Mouse (Mus musculus): ENCODE measurements around the gene Vps37c. TPM values are rescaled to one million over a fixed set of nuclear protein-coding genes. Genes with fewer than 3 reads are reported as not detected.
A peak's percentile ranks its signal among the peaks of the same experiment; 100 is the strongest.

The Vps37c gene
- polyA plus RNA-seq, 1 experiment = 29.0 TPM

GRCm38 (mm10) chr19:10708900-10709299, 20.4 kb downstream of the Vps37c start:
- 0 out of 2 replicates have a peak, but pooled peaks cover 2% of the 10 kb centered on the region for H3K4me1 ChIP-seq (ENCODE audit: control insufficient read depth, insufficient read depth, low read length)
- H3K4me3 ChIP-seq (ENCODE audit: control insufficient read depth, low read depth, low read length) = no peak overlapping the region
- H3K36me3 ChIP-seq (ENCODE audit: control insufficient read depth, insufficient read depth, low read length) = peaks cover 5% of the 10 kb centered on the region
- no peaks in the 10 kb centered on the region for H3K27me3 ChIP-seq (ENCODE audit: control insufficient read depth, insufficient read depth, low read length)
- no peak overlapping the region for H3K27ac ChIP-seq (ENCODE audit: control insufficient read depth, insufficient read depth, low read depth, low read length)
- TF ChIP-seq CTCF (IDR thresholded peaks at IDR 0.05; ENCODE audit: control insufficient read depth, insufficient read depth, insufficient replicate concordance, low read depth, low read length) = no peak
- TF ChIP-seq POLR2A (IDR thresholded peaks at IDR 0.05; ENCODE audit: control insufficient read depth, low read depth, low read length) = no peak

- Histone ChIP-seq H3K27me3 (ENCODE audit: control insufficient read depth, insufficient read depth, low read length) (no peaks in the 10 kb centered on the region), H3K4me1 (ENCODE audit: control insufficient read depth, insufficient read depth, low read length) (0 out of 2 replicates have a peak, but pooled peaks cover 2% of the 10 kb centered on the region), H3K4me3 (ENCODE audit: control insufficient read depth, low read depth, low read length) (no peak overlapping the region), H3K27ac (ENCODE audit: control insufficient read depth, insufficient read depth, low read depth, low read length) (no peak overlapping the region), H3K36me3 (ENCODE audit: control insufficient read depth, insufficient read depth, low read length) (peaks cover 5% of the 10 kb centered on the region)
- TF ChIP-seq POLR2A (IDR thresholded peaks at IDR 0.05; ENCODE audit: control insufficient read depth, low read depth, low read length) (no peak), CTCF (IDR thresholded peaks at IDR 0.05; ENCODE audit: control insufficient read depth, insufficient read depth, insufficient replicate concordance, low read depth, low read length) (peak; percentile 88)
Observed at GRCm38 (mm10) chr19:10709360-10710087, 21.0 kb downstream of the Vps37c start.

GRCm38 (mm10) chr19:10710088-10710511, 21.6 kb downstream of the Vps37c start:
- peak; percentile 51; the same call in 1 of the 2 replicates for TF ChIP-seq CTCF (IDR thresholded peaks at IDR 0.05; ENCODE audit: control insufficient read depth, insufficient read depth, insufficient replicate concordance, low read depth, low read length)
- TF ChIP-seq POLR2A (IDR thresholded peaks at IDR 0.05; ENCODE audit: control insufficient read depth, low read depth, low read length) = no peak
- Histone ChIP-seq H3K27ac (ENCODE audit: control insufficient read depth, insufficient read depth, low read depth, low read length) (no peak overlapping the region), H3K27me3 (ENCODE audit: control insufficient read depth, insufficient read depth, low read length) (no peaks in the 10 kb centered on the region), H3K36me3 (ENCODE audit: control insufficient read depth, insufficient read depth, low read length) (peaks cover 5% of the 10 kb centered on the region), H3K4me3 (ENCODE audit: control insufficient read depth, low read depth, low read length) (no peak overlapping the region), H3K4me1 (ENCODE audit: control insufficient read depth, insufficient read depth, low read length) (0 out of 2 replicates have a peak, but pooled peaks cover 2% of the 10 kb centered on the region)

- Histone ChIP-seq H3K27ac (ENCODE audit: control insufficient read depth, insufficient read depth, low read depth, low read length) (no peak overlapping the region), H3K27me3 (ENCODE audit: control insufficient read depth, insufficient read depth, low read length) (no peaks in the 10 kb centered on the region), H3K36me3 (ENCODE audit: control insufficient read depth, insufficient read depth, low read length) (peaks cover 5% of the 10 kb centered on the region), H3K4me3 (ENCODE audit: control insufficient read depth, low read depth, low read length) (no peak overlapping the region), H3K4me1 (ENCODE audit: control insufficient read depth, insufficient read depth, low read length) (0 out of 2 replicates have a peak, but pooled peaks cover 2% of the 10 kb centered on the region)
- TF ChIP-seq POLR2A (IDR thresholded peaks at IDR 0.05; ENCODE audit: control insufficient read depth, low read depth, low read length) = no peak
Observed at GRCm38 (mm10) chr19:10710751-10711150, 22.2 kb downstream of the Vps37c start.

- Histone ChIP-seq H3K36me3 (ENCODE audit: control insufficient read depth, insufficient read depth, low read length) (peaks cover 3% of the 10 kb centered on the region), H3K4me3 (ENCODE audit: control insufficient read depth, low read depth, low read length) (no peak overlapping the region), H3K27ac (ENCODE audit: control insufficient read depth, insufficient read depth, low read depth, low read length) (no peak overlapping the region), H3K4me1 (ENCODE audit: control insufficient read depth, insufficient read depth, low read length) (0 out of 2 replicates have a peak, but pooled peaks cover 2% of the 10 kb centered on the region), H3K27me3 (ENCODE audit: control insufficient read depth, insufficient read depth, low read length) (no peaks in the 10 kb centered on the region)
- no peak for TF ChIP-seq POLR2A (IDR thresholded peaks at IDR 0.05; ENCODE audit: control insufficient read depth, low read depth, low read length)
- TF ChIP-seq CTCF (IDR thresholded peaks at IDR 0.05; ENCODE audit: control insufficient read depth, insufficient read depth, insufficient replicate concordance, low read depth, low read length) = no peak
Observed at GRCm38 (mm10) chr19:10712194-10712593, 23.7 kb downstream of the Vps37c start.

GRCm38 (mm10) chr19:10712646-10713045, 24.1 kb downstream of the Vps37c start:
- H3K4me1 ChIP-seq (ENCODE audit: control insufficient read depth, insufficient read depth, low read length) = 0 out of 2 replicates have a peak, but pooled peaks cover 2% of the 10 kb centered on the region
- H3K4me3 ChIP-seq (ENCODE audit: control insufficient read depth, low read depth, low read length) = no peak overlapping the region
- no peak overlapping the region for H3K27ac ChIP-seq (ENCODE audit: control insufficient read depth, insufficient read depth, low read depth, low read length)
- peaks cover 3% of the 10 kb centered on the region for H3K36me3 ChIP-seq (ENCODE audit: control insufficient read depth, insufficient read depth, low read length)
- no peaks in the 10 kb centered on the region for H3K27me3 ChIP-seq (ENCODE audit: control insufficient read depth, insufficient read depth, low read length)
- no peak for TF ChIP-seq CTCF (IDR thresholded peaks at IDR 0.05; ENCODE audit: control insufficient read depth, insufficient read depth, insufficient replicate concordance, low read depth, low read length)
- TF ChIP-seq POLR2A (IDR thresholded peaks at IDR 0.05; ENCODE audit: control insufficient read depth, low read depth, low read length) = no peak

- Histone ChIP-seq H3K27ac (ENCODE audit: control insufficient read depth, insufficient read depth, low read depth, low read length) (no peak overlapping the region), H3K36me3 (ENCODE audit: control insufficient read depth, insufficient read depth, low read length) (peaks cover 3% of the 10 kb centered on the region), H3K27me3 (ENCODE audit: control insufficient read depth, insufficient read depth, low read length) (no peaks in the 10 kb centered on the region), H3K4me1 (ENCODE audit: control insufficient read depth, insufficient read depth, low read length) (0 out of 2 replicates have a peak, but pooled peaks cover 2% of the 10 kb centered on the region), H3K4me3 (ENCODE audit: control insufficient read depth, low read depth, low read length) (no peak overlapping the region)
- TF ChIP-seq POLR2A (IDR thresholded peaks at IDR 0.05; ENCODE audit: control insufficient read depth, low read depth, low read length) (no peak), CTCF (IDR thresholded peaks at IDR 0.05; ENCODE audit: control insufficient read depth, insufficient read depth, insufficient replicate concordance, low read depth, low read length) (no peak)
Observed at GRCm38 (mm10) chr19:10713551-10713950, 25.0 kb downstream of the Vps37c start.
